Mouse (Mus musculus): ENCODE data around the gene Rrn3. TPM values are rescaled to one million over a fixed set of nuclear protein-coding genes. Genes with fewer than 3 reads are reported as not detected.

Gene Rrn3
- polyA plus RNA-seq, 1 experiment from 2014 or later = 88.3 TPM

DNA sequence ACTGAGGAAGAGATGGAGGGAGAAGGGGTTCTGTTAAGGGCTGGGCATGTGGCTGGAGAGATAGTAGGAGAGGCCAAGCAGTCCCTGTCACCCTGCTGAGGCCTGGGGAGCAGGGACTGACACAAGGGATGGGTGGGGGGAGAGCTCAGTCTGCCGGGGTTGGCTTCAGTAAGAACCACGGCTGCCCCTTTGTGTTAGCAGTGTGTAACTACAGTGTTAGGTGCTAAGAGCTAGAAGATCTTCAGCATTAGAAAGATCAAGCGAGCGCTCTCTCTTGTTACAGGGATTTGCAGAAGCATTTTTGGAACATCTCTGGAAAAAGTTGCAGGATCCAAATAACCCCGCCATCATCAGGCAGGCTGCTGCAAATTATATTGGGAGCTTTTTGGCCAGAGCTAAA, 24.2 kb downstream of the Rrn3 start:
- H3K4me2 ChIP-seq (ENCODE audit: low read length) = no peak overlapping the region
- peaks cover 44% of the 10 kb centered on the region for H3K36me3 ChIP-seq (ENCODE audit: control insufficient read depth, insufficient read depth, low read length)
- 83% methylated on average over 5 of the region's 5 CpGs for WGBS
- no peaks in the 10 kb centered on the region for H3K4me1 ChIP-seq (ENCODE audit: control insufficient read depth, insufficient read depth, low read length)
- H3K9ac ChIP-seq (ENCODE audit: low read depth, low read length) = no peak overlapping the region
- no peak for ATAC-seq
- no peaks in the 10 kb centered on the region for H3K27me3 ChIP-seq (ENCODE audit: control insufficient read depth, insufficient read depth, low read depth, low read length)
- no peak overlapping the region for H3K4me3 ChIP-seq (ENCODE audit: low read depth, low read length)
- H3K27ac ChIP-seq (ENCODE audit: low read length) = no peak overlapping the region
- no peaks in the 10 kb centered on the region for H3K9me3 ChIP-seq (replicated peaks; ENCODE audit: control insufficient read depth, low read length, poor library complexity, severe bottlenecking)

GRCm38 (mm10) chr16:13807616-13808015, 27.1 kb downstream of the Rrn3 start:
- H3K9ac ChIP-seq (ENCODE audit: low read depth, low read length) = no peak overlapping the region
- H3K4me3 ChIP-seq (ENCODE audit: low read depth, low read length) = no peak overlapping the region
- WGBS = 97% methylated on average over 4 of the region's 4 CpGs
- no peaks in the 10 kb centered on the region for H3K4me1 ChIP-seq (ENCODE audit: control insufficient read depth, insufficient read depth, low read length)
- H3K27ac ChIP-seq (ENCODE audit: low read length) = no peak overlapping the region
- H3K36me3 ChIP-seq (ENCODE audit: control insufficient read depth, insufficient read depth, low read length) = peaks cover 43% of the 10 kb centered on the region
- no peaks in the 10 kb centered on the region for H3K9me3 ChIP-seq (replicated peaks; ENCODE audit: control insufficient read depth, low read length, poor library complexity, severe bottlenecking)
- no peak for ATAC-seq
- H3K4me2 ChIP-seq (ENCODE audit: low read length) = no peak overlapping the region
- no peaks in the 10 kb centered on the region for H3K27me3 ChIP-seq (ENCODE audit: control insufficient read depth, insufficient read depth, low read depth, low read length)

DNA sequence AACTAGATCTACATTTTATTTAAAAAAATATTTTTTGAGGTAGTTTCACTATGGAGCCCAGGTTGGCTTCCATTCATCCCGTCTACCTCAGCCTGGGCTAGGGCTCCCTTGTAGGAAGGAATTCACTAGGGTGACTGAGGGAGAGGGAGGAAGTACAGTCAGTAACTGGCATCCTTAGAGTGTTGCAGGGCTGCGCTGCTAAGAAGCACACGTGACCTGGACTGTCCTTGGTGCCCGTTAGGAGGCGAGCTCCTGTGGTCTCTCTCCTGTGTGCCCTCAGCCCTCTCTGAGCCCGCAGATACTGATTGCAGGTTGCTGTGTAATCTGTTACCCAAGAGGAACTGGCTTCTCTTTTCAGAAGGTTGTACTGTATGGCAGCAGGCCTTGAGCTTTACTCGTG, 27.9 kb downstream of the Rrn3 start:
- H3K27ac ChIP-seq (ENCODE audit: low read length) = no peak overlapping the region
- H3K9ac ChIP-seq (ENCODE audit: low read depth, low read length) = no peak overlapping the region
- H3K36me3 ChIP-seq (ENCODE audit: control insufficient read depth, insufficient read depth, low read length) = peaks cover 45% of the 10 kb centered on the region
- WGBS = 93% methylated on average over 7 of the region's 7 CpGs
- no peak overlapping the region for H3K4me3 ChIP-seq (ENCODE audit: low read depth, low read length)
- H3K4me1 ChIP-seq (ENCODE audit: control insufficient read depth, insufficient read depth, low read length) = no peaks in the 10 kb centered on the region
- H3K4me2 ChIP-seq (ENCODE audit: low read length) = no peak overlapping the region
- no peak for ATAC-seq
- H3K9me3 ChIP-seq (replicated peaks; ENCODE audit: control insufficient read depth, low read length, poor library complexity, severe bottlenecking) = no peaks in the 10 kb centered on the region
- no peaks in the 10 kb centered on the region for H3K27me3 ChIP-seq (ENCODE audit: control insufficient read depth, insufficient read depth, low read depth, low read length)

DNA sequence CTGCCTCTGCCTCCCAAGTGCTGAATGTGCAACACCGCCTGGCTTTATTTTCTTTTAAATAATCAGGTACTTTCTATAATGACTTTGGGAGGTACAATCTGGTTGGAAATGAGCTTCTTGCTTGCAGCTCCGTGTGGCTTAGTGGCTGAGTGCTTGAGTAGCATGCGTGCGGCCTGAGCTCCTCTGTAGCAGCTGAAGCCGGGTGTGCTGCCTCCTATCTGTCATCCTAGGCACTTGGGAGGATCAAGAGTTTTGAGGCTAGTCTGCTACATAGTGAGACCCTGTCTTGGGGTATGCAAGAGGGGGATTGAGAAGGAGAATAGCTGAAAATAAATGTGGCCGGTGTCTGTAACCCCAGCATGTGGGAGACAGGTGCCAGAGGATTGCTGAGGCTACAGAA, 31.6 kb downstream of the Rrn3 start:
- Histone ChIP-seq H3K27ac (ENCODE audit: low read length) (no peak overlapping the region), H3K4me2 (ENCODE audit: low read length) (no peak overlapping the region), H3K4me3 (ENCODE audit: low read depth, low read length) (no peak overlapping the region), H3K27me3 (ENCODE audit: control insufficient read depth, insufficient read depth, low read depth, low read length) (no peaks in the 10 kb centered on the region), H3K36me3 (ENCODE audit: control insufficient read depth, insufficient read depth, low read length) (peaks cover 42% of the 10 kb centered on the region), H3K4me1 (ENCODE audit: control insufficient read depth, insufficient read depth, low read length) (no peaks in the 10 kb centered on the region), H3K9me3 (replicated peaks; ENCODE audit: control insufficient read depth, low read length, poor library complexity, severe bottlenecking) (no peaks in the 10 kb centered on the region), H3K9ac (ENCODE audit: low read depth, low read length) (no peak overlapping the region)
- WGBS = 92% methylated on average over 6 of the region's 6 CpGs
- no peak for ATAC-seq

DNA sequence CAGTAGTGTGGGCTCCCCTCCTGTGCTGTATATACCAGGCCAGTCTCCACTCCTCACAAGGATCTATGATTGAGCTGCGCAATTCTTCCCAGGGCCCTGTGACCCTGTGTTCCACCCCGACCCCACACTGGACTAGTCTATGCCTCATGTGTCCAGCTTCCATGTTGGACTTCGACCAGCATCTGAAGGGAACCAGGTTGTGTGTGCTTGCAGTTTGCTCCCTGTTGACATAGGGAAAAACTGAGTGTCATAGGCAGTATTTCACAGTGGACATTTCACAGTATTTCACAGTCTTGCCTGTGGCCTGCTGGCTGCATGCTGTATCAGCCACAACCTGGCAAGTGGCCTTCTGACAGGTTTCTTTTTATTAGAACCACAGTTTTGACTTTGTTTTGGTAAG, 32.7 kb downstream of the Rrn3 start:
- H3K36me3 ChIP-seq (ENCODE audit: control insufficient read depth, insufficient read depth, low read length) = peaks cover 39% of the 10 kb centered on the region
- no peak for ATAC-seq
- 95% methylated on average over 3 of the region's 3 CpGs for WGBS

DNA sequence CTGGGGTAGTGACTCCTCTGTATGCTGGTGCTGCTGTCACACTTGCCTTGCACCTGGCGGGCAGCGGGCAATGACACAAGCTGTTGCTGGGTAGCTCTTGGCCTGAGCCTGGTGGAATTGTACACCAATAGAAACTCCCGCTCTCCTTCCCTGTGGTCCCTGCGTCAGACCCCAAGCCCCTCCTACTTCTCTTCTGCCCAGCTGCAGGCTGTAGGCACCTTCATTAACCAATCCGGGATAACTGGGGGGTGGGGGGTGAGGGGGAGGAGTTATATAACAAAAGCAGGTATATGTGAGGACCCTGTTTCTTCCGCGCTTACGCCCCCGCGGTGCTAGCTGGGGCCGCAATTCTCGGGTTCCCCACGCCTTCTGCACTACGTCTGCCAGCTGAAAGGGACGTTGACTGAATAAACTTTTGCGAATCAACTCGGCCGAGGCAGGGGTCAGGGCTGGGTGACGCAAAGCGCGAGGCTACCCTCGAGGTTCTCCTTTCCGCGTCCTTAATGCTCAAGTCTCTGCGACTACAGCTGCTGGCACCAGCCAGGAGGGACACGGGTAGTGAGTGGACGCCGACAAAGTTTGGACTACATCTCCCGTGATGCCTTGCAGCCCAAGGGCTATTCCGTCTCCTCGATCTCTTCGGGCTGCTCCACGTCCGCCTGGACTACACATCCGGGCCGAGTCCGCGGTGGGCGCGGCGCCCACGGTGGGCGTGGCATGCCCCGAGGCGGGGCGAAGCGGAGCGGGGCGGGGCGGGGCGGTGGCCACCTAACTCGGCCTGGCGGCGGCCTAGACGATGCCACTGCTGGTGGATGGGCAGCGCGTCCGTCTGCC, 38.3 kb downstream of the Rrn3 start, which contains the start of gene Ntan1:
Gene Ntan1, plus strand, starts transcription at position 286 of the 834 bp plus-strand sequence.
- H3K9ac ChIP-seq (ENCODE audit: low read depth, low read length) = peak within 1 kb of the TSS; percentile 94
- H3K27ac ChIP-seq (ENCODE audit: low read length) = peak within 1 kb of the TSS; percentile 90
- peak within 1 kb of the TSS; percentile 85 for H3K4me3 ChIP-seq (ENCODE audit: low read depth, low read length)
- no peaks in the 10 kb centered on the region for H3K9me3 ChIP-seq (replicated peaks; ENCODE audit: control insufficient read depth, low read length, poor library complexity, severe bottlenecking)
- ATAC-seq = peak; percentile 97
- H3K4me1 ChIP-seq (ENCODE audit: control insufficient read depth, insufficient read depth, low read length) = peaks cover 20% of the 10 kb centered on the region
- WGBS = 0% methylated on average over 56 of the region's 58 CpGs
- H3K4me2 ChIP-seq (ENCODE audit: low read length) = peak within 1 kb of the TSS; percentile 73
- no peaks in the 10 kb centered on the region for H3K27me3 ChIP-seq (ENCODE audit: control insufficient read depth, insufficient read depth, low read depth, low read length)
- peaks cover 6% of the 10 kb centered on the region; the same call in 1 of the 2 replicates for H3K36me3 ChIP-seq (ENCODE audit: control insufficient read depth, insufficient read depth, low read length)

More for the DNA sequence above, 32.7 kb downstream of the Rrn3 start:
- Histone ChIP-seq H3K4me1 (ENCODE audit: control insufficient read depth, insufficient read depth, low read length) (peaks cover 3% of the 10 kb centered on the region), H3K27me3 (ENCODE audit: control insufficient read depth, insufficient read depth, low read depth, low read length) (no peaks in the 10 kb centered on the region), H3K27ac (ENCODE audit: low read length) (no peak overlapping the region), H3K9ac (ENCODE audit: low read depth, low read length) (no peak overlapping the region), H3K9me3 (replicated peaks; ENCODE audit: control insufficient read depth, low read length, poor library complexity, severe bottlenecking) (no peaks in the 10 kb centered on the region), H3K4me3 (ENCODE audit: low read depth, low read length) (no peak overlapping the region), H3K4me2 (ENCODE audit: low read length) (no peak overlapping the region)

DNA sequence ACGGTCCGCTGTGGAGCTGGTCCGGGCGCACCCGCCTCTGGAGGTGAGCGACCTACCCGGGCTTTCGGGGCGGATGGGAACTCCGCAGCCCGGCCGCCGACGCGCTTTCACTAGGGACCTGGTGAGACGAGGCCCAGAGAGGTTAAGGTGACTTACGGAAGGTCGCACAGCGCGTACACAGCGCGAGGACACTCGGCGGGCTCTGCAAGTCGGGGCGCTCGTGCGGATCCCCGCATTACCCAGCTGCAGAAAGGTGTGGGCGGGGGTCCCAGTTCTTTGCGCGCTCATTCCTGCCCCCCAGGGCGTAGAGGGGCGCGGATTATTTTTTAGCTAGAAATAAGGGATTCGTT, 38.9 kb downstream of the Rrn3 start:
- no peak; the same call in 1 of the 2 replicates for ATAC-seq
- H3K36me3 ChIP-seq (ENCODE audit: control insufficient read depth, insufficient read depth, low read length) = peaks cover 4% of the 10 kb centered on the region; the same call in 1 of the 2 replicates
- peaks cover 20% of the 10 kb centered on the region for H3K4me1 ChIP-seq (ENCODE audit: control insufficient read depth, insufficient read depth, low read length)
- peak overlapping the region; percentile 85 for H3K4me3 ChIP-seq (ENCODE audit: low read depth, low read length)
- under 1% methylated on average over 36 of the region's 36 CpGs for WGBS
- H3K27ac ChIP-seq (ENCODE audit: low read length) = peak overlapping the region; percentile 90
- H3K27me3 ChIP-seq (ENCODE audit: control insufficient read depth, insufficient read depth, low read depth, low read length) = no peaks in the 10 kb centered on the region
- peak overlapping the region; percentile 94 for H3K9ac ChIP-seq (ENCODE audit: low read depth, low read length)
- H3K4me2 ChIP-seq (ENCODE audit: low read length) = peak overlapping the region; percentile 73
- no peaks in the 10 kb centered on the region for H3K9me3 ChIP-seq (replicated peaks; ENCODE audit: control insufficient read depth, low read length, poor library complexity, severe bottlenecking)

- 32% methylated on average over 12 of the region's 12 CpGs for WGBS
- peak overlapping the region; percentile 94 for H3K9ac ChIP-seq (ENCODE audit: low read depth, low read length)
- peak overlapping the region; percentile 85 for H3K4me3 ChIP-seq (ENCODE audit: low read depth, low read length)
- H3K4me2 ChIP-seq (ENCODE audit: low read length) = peak overlapping the region; percentile 73
- H3K36me3 ChIP-seq (ENCODE audit: control insufficient read depth, insufficient read depth, low read length) = no peaks in the 10 kb centered on the region
- no peak; the same call in 1 of the 2 replicates for ATAC-seq
- peak overlapping the region; percentile 90 for H3K27ac ChIP-seq (ENCODE audit: low read length)
- peaks cover 20% of the 10 kb centered on the region for H3K4me1 ChIP-seq (ENCODE audit: control insufficient read depth, insufficient read depth, low read length)
- H3K9me3 ChIP-seq (replicated peaks; ENCODE audit: control insufficient read depth, low read length, poor library complexity, severe bottlenecking) = no peaks in the 10 kb centered on the region
- no peaks in the 10 kb centered on the region for H3K27me3 ChIP-seq (ENCODE audit: control insufficient read depth, insufficient read depth, low read depth, low read length)
Observed at GRCm38 (mm10) chr16:13819806-13820500, 39.4 kb downstream of the Rrn3 start.

GRCm38 (mm10) chr16:13820771-13821170, 40.3 kb downstream of the Rrn3 start:
- 96% methylated on average over 5 of the region's 5 CpGs for WGBS

More at GRCm38 (mm10) chr16:13820771-13821170, 40.3 kb downstream of the Rrn3 start:
- Histone ChIP-seq H3K4me1 (ENCODE audit: control insufficient read depth, insufficient read depth, low read length) (peaks cover 20% of the 10 kb centered on the region), H3K4me3 (ENCODE audit: low read depth, low read length) (no peak overlapping the region), H3K27me3 (ENCODE audit: control insufficient read depth, insufficient read depth, low read depth, low read length) (no peaks in the 10 kb centered on the region), H3K4me2 (ENCODE audit: low read length) (peak overlapping the region; percentile 73), H3K9ac (ENCODE audit: low read depth, low read length) (no peak overlapping the region), H3K27ac (ENCODE audit: low read length) (no peak overlapping the region), H3K36me3 (ENCODE audit: control insufficient read depth, insufficient read depth, low read length) (no peaks in the 10 kb centered on the region), H3K9me3 (replicated peaks; ENCODE audit: control insufficient read depth, low read length, poor library complexity, severe bottlenecking) (no peaks in the 10 kb centered on the region)
- ATAC-seq = no peak
